Mouse (Mus musculus): Measurements from ENCODE around the gene Rbm11. TPM values are rescaled to one million over a fixed set of nuclear protein-coding genes. Genes with fewer than 3 reads are reported as not detected.

Rbm11 gene
- polyA plus RNA-seq (2015; fragmentation: Illumina TruSeq; extraction: RNeasy Lipid Tissue Mini Kit (QIAGEN cat#74804); ENCODE audit: insufficient read depth, low replicate concordance): 0.12 TPM

GRCm38 (mm10) chr16:75592671-75593500 is at the start of gene Rbm11:
Rbm11 (plus strand) TSS chr16:75592844.

GRCm38 (mm10) chr16:75585961-75586360 is 6.7 kb upstream of the Rbm11 start, which contains the start of gene Lipi:
Lipi (minus strand) TSS chr16:75586061.

Other genes starting within 250 kb of the Rbm11 start
- not detected for gene Lipi, start 6.8 kb upstream of the Rbm11 start, polyA plus RNA-seq (2015; fragmentation: Illumina TruSeq; extraction: RNeasy Lipid Tissue Mini Kit (QIAGEN cat#74804); ENCODE audit: insufficient read depth, low replicate concordance)
- 21.1 TPM for gene Hspa13, start 174.3 kb downstream of the Rbm11 start, polyA plus RNA-seq (2015; fragmentation: Illumina TruSeq; extraction: RNeasy Lipid Tissue Mini Kit (QIAGEN cat#74804); ENCODE audit: insufficient read depth, low replicate concordance)

Data from spleen, adult 10 weeks (tissue).